ENCODE assay signal across 11 mouse cellular contexts in the genomic region with DNA sequence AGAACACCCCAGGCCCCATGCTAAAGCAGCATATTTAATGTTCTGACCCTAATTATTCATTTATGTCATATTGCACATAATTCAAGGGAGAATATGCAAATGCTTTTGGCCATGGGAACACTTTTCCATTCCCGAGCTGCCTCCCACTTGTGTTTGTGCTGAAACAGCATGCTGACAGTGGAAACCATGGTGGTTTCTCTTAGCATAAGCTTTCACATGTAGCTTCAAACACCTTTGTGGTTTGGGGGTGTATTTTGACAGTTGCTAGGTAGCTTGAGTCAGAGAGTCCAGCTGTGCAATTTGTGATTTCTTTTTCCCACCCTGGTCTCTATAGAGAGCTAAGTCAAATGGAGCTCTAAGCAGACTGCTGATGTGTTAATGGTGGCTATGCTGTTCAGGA.
"Had no signal": no experiment of that assay in that cellular context is flagged by ENCODE, and none has a peak within 500 bp of the region (broad histone marks: within the 10 kb centered on the region; RNA-seq: fewer than 3 reads in every experiment).

No protein-coding gene starts in this region.

- H3K9me3 ChIP-seq: intestine, embryonic 15.5 days; kidney, embryonic 15.5 days; limb, embryonic 13.5 days; lung, embryonic 15.5 days; midbrain, embryonic 12.5 days; neural tube, embryonic 13.5 days had no signal

- ATAC-seq: intestine, embryonic 15.5 days; midbrain, embryonic 16.5 days had no signal

- H3K4me2 ChIP-seq: intestine, embryonic 15.5 days; kidney, embryonic 15.5 days; limb, embryonic 13.5 days; liver, embryonic 11.5 days; lung, embryonic 15.5 days; midbrain, embryonic 12.5 days; neural tube, embryonic 13.5 days had no signal

- H3K27ac ChIP-seq: intestine, embryonic 15.5 days; kidney, embryonic 15.5 days; limb, embryonic 13.5 days; lung, embryonic 15.5 days; midbrain, embryonic 12.5 days; neural tube, embryonic 13.5 days had no signal

- H3K36me3 ChIP-seq: intestine, embryonic 15.5 days; kidney, embryonic 15.5 days; limb, embryonic 13.5 days; lung, embryonic 15.5 days; midbrain, embryonic 12.5 days; neural tube, embryonic 13.5 days had no signal

- DNase-seq: kidney, adult 18-20 months; kidney, postnatal 14 days; right cerebral cortex, postnatal 14 days had no signal

- H3K9ac ChIP-seq: intestine, embryonic 15.5 days; kidney, embryonic 15.5 days; limb, embryonic 13.5 days; lung, embryonic 15.5 days; midbrain, embryonic 12.5 days; neural tube, embryonic 13.5 days had no signal

- H3K27me3 ChIP-seq: intestine, embryonic 15.5 days; kidney, embryonic 15.5 days; limb, embryonic 13.5 days; lung, embryonic 15.5 days; midbrain, embryonic 12.5 days; neural tube, embryonic 13.5 days had no signal

- H3K4me1 ChIP-seq: intestine, embryonic 15.5 days; kidney, embryonic 15.5 days; limb, embryonic 13.5 days; lung, embryonic 15.5 days had no signal

- H3K4me3 ChIP-seq: intestine, embryonic 15.5 days; kidney, embryonic 15.5 days; limb, embryonic 13.5 days; lung, embryonic 15.5 days; midbrain, embryonic 12.5 days; neural tube, embryonic 13.5 days had no signal
